Mouse (Mus musculus): ENCODE data around the gene Nanos2. TPM values are rescaled to one million over a fixed set of nuclear protein-coding genes. Genes with fewer than 3 reads are reported as not detected.

The Nanos2 gene
- polyA plus RNA-seq, 1 experiment from 2014 or later: not detected

- H3K4me2 ChIP-seq (ENCODE audit: low read length): no peak overlapping the region
- H3K27me3 ChIP-seq (replicated peaks; ENCODE audit: control insufficient read depth, insufficient read depth, low read length): no peaks in the 10 kb centered on the region
- peaks cover 57% of the 10 kb centered on the region for H3K36me3 ChIP-seq (ENCODE audit: control insufficient read depth, insufficient read depth, low read length)
Observed at GRCm38 (mm10) chr7:19029084-19029653, 42.0 kb downstream of the Nanos2 start.

DNA sequence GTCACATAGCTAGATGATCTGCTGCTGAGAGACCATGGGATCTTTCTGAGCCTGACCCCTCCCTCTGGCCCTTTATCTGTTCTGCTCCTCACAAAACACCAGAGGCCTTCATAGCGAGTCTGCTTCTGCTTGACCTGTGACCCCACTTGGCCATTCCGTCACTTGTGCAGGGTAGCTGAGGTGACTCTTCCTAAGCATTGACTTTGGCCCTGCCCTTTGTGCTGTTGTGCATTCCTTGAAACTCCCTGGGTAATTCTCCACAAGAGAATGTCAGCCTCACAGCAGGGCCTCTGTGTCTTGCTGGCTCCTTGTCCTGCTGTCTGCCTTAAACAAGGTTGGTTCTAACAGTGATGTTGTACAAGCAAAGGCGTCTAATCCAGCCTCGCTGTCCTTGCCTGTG, 44.4 kb downstream of the Nanos2 start:
- 87% methylated on average over 4 of the region's 4 CpGs for WGBS
- no peaks in the 10 kb centered on the region for H3K4me1 ChIP-seq (replicated peaks; ENCODE audit: control insufficient read depth, insufficient read depth, low read length)
- H3K4me2 ChIP-seq (ENCODE audit: low read length): no peak overlapping the region
- peaks cover 81% of the 10 kb centered on the region for H3K36me3 ChIP-seq (ENCODE audit: control insufficient read depth, insufficient read depth, low read length)
- ATAC-seq (replicated peaks; ENCODE audit: low FRiP score, low TSS enrichment, low read depth) (no peak), DNase-seq (ENCODE audit: low spot score) (no peak)
- H3K4me3 ChIP-seq (ENCODE audit: low read depth, low read length): no peak overlapping the region
- no peaks in the 10 kb centered on the region for H3K27me3 ChIP-seq (replicated peaks; ENCODE audit: control insufficient read depth, insufficient read depth, low read length)
- H3K27ac ChIP-seq (ENCODE audit: low read depth): no peak overlapping the region
- no peak overlapping the region for H3K9ac ChIP-seq (ENCODE audit: low read length)
- H3K9me3 ChIP-seq (ENCODE audit: control insufficient read depth, low read length): no peaks in the 10 kb centered on the region

More at GRCm38 (mm10) chr7:19029084-19029653, 42.0 kb downstream of the Nanos2 start:
- Histone ChIP-seq H3K27ac (ENCODE audit: low read depth) (no peak overlapping the region), H3K4me3 (ENCODE audit: low read depth, low read length) (no peak overlapping the region), H3K4me1 (replicated peaks; ENCODE audit: control insufficient read depth, insufficient read depth, low read length) (peaks cover 11% of the 10 kb centered on the region; the same call in 1 of the 2 replicates), H3K9ac (ENCODE audit: low read length) (no peak overlapping the region), H3K9me3 (ENCODE audit: control insufficient read depth, low read length) (no peaks in the 10 kb centered on the region)
- ATAC-seq (replicated peaks; ENCODE audit: low FRiP score, low TSS enrichment, low read depth) (peak; percentile 50), DNase-seq (ENCODE audit: low spot score) (peak; percentile 80)
- WGBS: 53% methylated on average over 6 of the region's 6 CpGs

Other genes starting within 250 kb of the Nanos2 start
- not detected in 2 replicates for gene Psg19, start 188.9 kb upstream of the Nanos2 start, polyA plus RNA-seq (2014; fragmentation: Nextera tagmentation; extraction: Ambion mirVana)
- gene Psg17, start 165.8 kb upstream of the Nanos2 start, polyA plus RNA-seq (2014; fragmentation: Nextera tagmentation; extraction: Ambion mirVana): 0.27 TPM in 1 of 2 replicates, not detected in the other
- 0.62 and 1.1 TPM in 2 replicates for gene Mill2, start 147.4 kb upstream of the Nanos2 start, polyA plus RNA-seq (2014; fragmentation: Nextera tagmentation; extraction: Ambion mirVana)
- 17.7 and 26.7 TPM in 2 replicates for gene Pglyrp1, start 116.1 kb upstream of the Nanos2 start, polyA plus RNA-seq (2014; fragmentation: Nextera tagmentation; extraction: Ambion mirVana)
- gene Ccdc61, start 77.0 kb upstream of the Nanos2 start, polyA plus RNA-seq (2014; fragmentation: Nextera tagmentation; extraction: Ambion mirVana): 21.5 and 21.7 TPM in 2 replicates
- 0.66 and 0.75 TPM in 2 replicates for gene Nova2, start 61.5 kb upstream of the Nanos2 start, polyA plus RNA-seq (2014; fragmentation: Nextera tagmentation; extraction: Ambion mirVana)
- gene Mypop, start 3.8 kb downstream of the Nanos2 start, polyA plus RNA-seq (2014; fragmentation: Nextera tagmentation; extraction: Ambion mirVana): 2.8 and 3.2 TPM in 2 replicates
- 29.5 and 29.6 TPM in 2 replicates for gene Irf2bp1, start 16.6 kb downstream of the Nanos2 start, polyA plus RNA-seq (2014; fragmentation: Nextera tagmentation; extraction: Ambion mirVana)
- gene Foxa3, start 36.1 kb downstream of the Nanos2 start, polyA plus RNA-seq (2014; fragmentation: Nextera tagmentation; extraction: Ambion mirVana): 21.6 and 21.9 TPM in 2 replicates
- 23.9 and 26.1 TPM in 2 replicates for gene Sympk, start 37.0 kb downstream of the Nanos2 start, polyA plus RNA-seq (2014; fragmentation: Nextera tagmentation; extraction: Ambion mirVana)
- not detected in 2 replicates for gene Rsph6a, start 67.3 kb downstream of the Nanos2 start, polyA plus RNA-seq (2014; fragmentation: Nextera tagmentation; extraction: Ambion mirVana)
- 15.8 and 16.0 TPM in 2 replicates for gene Dmwd, start 88.8 kb downstream of the Nanos2 start, polyA plus RNA-seq (2014; fragmentation: Nextera tagmentation; extraction: Ambion mirVana)
- 57.4 and 60.0 TPM in 2 replicates for gene Dmpk, start 96.4 kb downstream of the Nanos2 start, polyA plus RNA-seq (2014; fragmentation: Nextera tagmentation; extraction: Ambion mirVana)
- gene Six5, start 107.2 kb downstream of the Nanos2 start, polyA plus RNA-seq (2014; fragmentation: Nextera tagmentation; extraction: Ambion mirVana): 15.7 and 15.8 TPM in 2 replicates
- 3.7 and 4.7 TPM in 2 replicates for gene Gm4969, start 131.0 kb downstream of the Nanos2 start, polyA plus RNA-seq (2014; fragmentation: Nextera tagmentation; extraction: Ambion mirVana)
- gene Fbxo46, start 132.5 kb downstream of the Nanos2 start, polyA plus RNA-seq (2014; fragmentation: Nextera tagmentation; extraction: Ambion mirVana): 8.1 and 8.8 TPM in 2 replicates
- gene Qpctl, start 161.9 kb downstream of the Nanos2 start, polyA plus RNA-seq (2014; fragmentation: Nextera tagmentation; extraction: Ambion mirVana): 10.1 and 11.0 TPM in 2 replicates
- gene Snrpd2, start 162.3 kb downstream of the Nanos2 start, polyA plus RNA-seq (2014; fragmentation: Nextera tagmentation; extraction: Ambion mirVana): 166 and 167 TPM in 2 replicates
- 2.2 and 2.7 TPM in 2 replicates for gene Gipr, start 178.7 kb downstream of the Nanos2 start, polyA plus RNA-seq (2014; fragmentation: Nextera tagmentation; extraction: Ambion mirVana)
- 1.9 and 2.9 TPM in 2 replicates for gene Eml2, start 189.0 kb downstream of the Nanos2 start, polyA plus RNA-seq (2014; fragmentation: Nextera tagmentation; extraction: Ambion mirVana)
- 1.2 and 1.5 TPM in 2 replicates for gene Gpr4, start 225.1 kb downstream of the Nanos2 start, polyA plus RNA-seq (2014; fragmentation: Nextera tagmentation; extraction: Ambion mirVana)
- gene Opa3, start 240.9 kb downstream of the Nanos2 start, polyA plus RNA-seq (2014; fragmentation: Nextera tagmentation; extraction: Ambion mirVana): 37.4 and 43.9 TPM in 2 replicates

Data from intestine, embryonic 14.5 days (tissue).